Mouse (Mus musculus): ENCODE data around the gene Grm4.
"Not testable (repeated sequence)": the region's sequence is repeated elsewhere in the genome, so short reads cannot be mapped to it uniquely, and the experiment has no call there.

- not testable (repeated sequence) for TF ChIP-seq POLR2AphosphoS2, HCFC1, ZNF384 (IDR thresholded peaks at IDR 0.05; ENCODE audit: low read depth, low read length)
Measured at GRCm38 (mm10) chr17:27380911-27381459, 140.2 kb downstream of the Grm4 start.

All from CH12.LX (cell line).